Mouse (Mus musculus): ENCODE measurements around the gene Ppat.

DNA sequence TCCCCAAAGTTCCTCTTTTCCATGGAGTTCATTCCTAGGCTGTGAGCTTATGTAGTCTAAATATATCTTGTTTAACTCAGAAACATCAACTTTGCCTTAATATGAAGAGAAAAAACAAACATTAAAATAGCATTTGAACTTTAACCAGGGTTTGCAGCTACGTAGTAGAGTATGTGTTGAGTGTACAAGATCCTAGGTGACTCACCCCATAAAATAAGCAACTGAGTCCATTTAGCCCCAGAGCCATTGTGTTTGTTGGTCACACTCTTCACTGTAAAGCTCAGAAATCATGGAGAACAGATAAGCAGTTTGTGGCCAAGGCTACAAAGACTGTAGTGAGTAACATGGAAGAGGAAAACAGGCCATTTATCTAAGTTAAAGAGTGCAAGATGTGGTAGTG lies 67.3 kb downstream of the Ppat start:
- no peak for TF ChIP-seq POLR2A (IDR thresholded peaks at IDR 0.05; ENCODE audit: insufficient read depth, low read depth, low read length)
- no peak for TF ChIP-seq CTCF (IDR thresholded peaks at IDR 0.05)
- no peak for TF ChIP-seq EP300 (IDR thresholded peaks at IDR 0.05; ENCODE audit: insufficient read depth, low read depth, low read length)
